Mouse (Mus musculus) heart, adult 2 months (tissue): ENCODE measurements around the gene Usp4. TPM values are rescaled to one million over a fixed set of nuclear protein-coding genes. Genes with fewer than 3 reads are reported as not detected.
A peak's percentile ranks its signal among the peaks of the same experiment; 100 is the strongest.
"Not testable (repeated sequence)": the region's sequence is repeated elsewhere in the genome, so short reads cannot be mapped to it uniquely, and the experiment has no call there.

Experiments used
- DNase-seq, 2 experiments: peaks; one replicate each; pipeline ENCODE4 v3.0.0; 2021
- H3K27ac ChIP-seq: fragments of 200-600 bp; 2 replicates; pipeline ENCODE4 v1.8.1; 2022
- H3K27me3 ChIP-seq: fragments of 200-500 bp; 2 replicates; pipeline ENCODE4 v1.6.1; 2012; ENCODE audit warnings: mild to moderate bottlenecking, low read length, inconsistent platforms, mixed read lengths; ENCODE audit not compliant: control insufficient read depth, insufficient read depth
- H3K36me3 ChIP-seq: fragments of 200-500 bp; 2 replicates; pipeline ENCODE4 v1.6.1; 2012; ENCODE audit warnings: low read length, inconsistent platforms; ENCODE audit not compliant: control insufficient read depth, insufficient read depth
- H3K4me1 ChIP-seq: fragments of 200-500 bp; 2 replicates; pipeline ENCODE4 v1.6.1; 2011; ENCODE audit warnings: low read length; ENCODE audit not compliant: control insufficient read depth, insufficient read depth
- H3K4me3 ChIP-seq: fragments of 200-600 bp; 2 replicates; pipeline ENCODE4 v1.8.1; 2022
- H3K79me2 ChIP-seq: fragments of 200-500 bp; replicated peaks from 2 replicates; pipeline ENCODE4 v1.6.1; 2012; ENCODE audit warnings: mild to moderate bottlenecking, inconsistent platforms, low read length, moderate library complexity, mixed read lengths; ENCODE audit not compliant: control insufficient read depth, insufficient read depth
- H3K9ac ChIP-seq: fragments of 200-500 bp; 2 replicates; pipeline ENCODE4 v1.6.1; 2012; ENCODE audit warnings: low read depth, mild to moderate bottlenecking, control low read depth, inconsistent platforms, low read length, mixed read lengths
- CTCF ChIP-seq: fragments of 200-600 bp; IDR thresholded peaks from 2 replicates; pipeline ENCODE4 v1.8.1; 2022; ENCODE audit warnings: antibody characterized with exemption, mild to moderate bottlenecking, moderate library complexity
- EP300 ChIP-seq: fragments of 200-500 bp; IDR thresholded peaks from 2 replicates; pipeline ENCODE4 v1.6.1; 2011; ENCODE audit warnings: low read depth, low read length, control low read depth; ENCODE audit not compliant: insufficient read depth
- POLR2A ChIP-seq: fragments of 200-500 bp; IDR thresholded peaks from 2 replicates; pipeline ENCODE4 v1.6.1; 2011; ENCODE audit warnings: mild to moderate bottlenecking, low read depth, low read length, control low read depth; ENCODE audit not compliant: insufficient read depth
- WGBS: fragments of 180-500 bp; shearing (Covaris S2); methylation state at CpG from one replicate; pipeline ENCODE4 v1.1.7; 2018; 5-methylcytosine and 5-hydroxymethylcytosine counted together
- intact Hi-C: fragments of 180-260 bp; cut with DNase I; formaldehyde crosslinking; loops from one replicate; pipeline ENCODE4 v1.15.1; 2025
- polyA plus RNA-seq: library from polyadenylated mRNA; depleted of rRNA; stranded (reverse); fragments of >200 nt; gene quantifications from 2 replicates; pipeline ENCODE4 v1.2.3, GENCODE M21; 2012
- total RNA-seq, 2 experiments: library from RNA; stranded (reverse); gene quantifications; 2 replicates each; pipeline ENCODE4 v1.2.3; 2021

Usp4 gene
- total and polyA plus RNA-seq, 3 experiments, result 52.7 to 74.8 (median 66.1) TPM

- peak overlapping the region; percentile 99 for H3K9ac ChIP-seq
- DNase-seq, result peak; percentile 89 to 92
- peaks cover 15% of the 10 kb centered on the region for H3K4me1 ChIP-seq
- no peaks in the 10 kb centered on the region for H3K27me3 ChIP-seq
- intact Hi-C loops, result loop anchor here (1.0 kb wide), 1 partner anchor 41 kb away; the partner anchor contains the start of gene Usp4
- H3K27ac ChIP-seq, result peak overlapping the region; percentile 100
- peak overlapping the region; percentile 100 for H3K4me3 ChIP-seq
- H3K79me2 ChIP-seq, result peaks cover 8% of the 10 kb centered on the region
- TF ChIP-seq CTCF (no peak), EP300 (no peak), POLR2A (no peak)
- WGBS, result 2% methylated on average over 46 of the region's 51 CpGs
- H3K36me3 ChIP-seq, result peaks cover 41% of the 10 kb centered on the region
These were observed 41.1 kb upstream of the Usp4 start for GRCm38 (mm10) chr9:108306571-108306980.

- peak overlapping the region; percentile 100 for H3K4me3 ChIP-seq
- 1% methylated on average over 12 of the region's 12 CpGs for WGBS
- no peak for DNase-seq
- H3K4me1 ChIP-seq, result peaks cover 17% of the 10 kb centered on the region
- H3K9ac ChIP-seq, result peak overlapping the region; percentile 99
- TF ChIP-seq CTCF (no peak), EP300 (no peak), POLR2A (no peak)
- intact Hi-C loops, result no loop called here
- H3K27me3 ChIP-seq, result no peaks in the 10 kb centered on the region
- H3K27ac ChIP-seq, result peak overlapping the region; percentile 100
- H3K79me2 ChIP-seq, result peaks cover 8% of the 10 kb centered on the region
- peaks cover 46% of the 10 kb centered on the region for H3K36me3 ChIP-seq
These were observed 40.4 kb upstream of the Usp4 start for GRCm38 (mm10) chr9:108307021-108307807.

DNA sequence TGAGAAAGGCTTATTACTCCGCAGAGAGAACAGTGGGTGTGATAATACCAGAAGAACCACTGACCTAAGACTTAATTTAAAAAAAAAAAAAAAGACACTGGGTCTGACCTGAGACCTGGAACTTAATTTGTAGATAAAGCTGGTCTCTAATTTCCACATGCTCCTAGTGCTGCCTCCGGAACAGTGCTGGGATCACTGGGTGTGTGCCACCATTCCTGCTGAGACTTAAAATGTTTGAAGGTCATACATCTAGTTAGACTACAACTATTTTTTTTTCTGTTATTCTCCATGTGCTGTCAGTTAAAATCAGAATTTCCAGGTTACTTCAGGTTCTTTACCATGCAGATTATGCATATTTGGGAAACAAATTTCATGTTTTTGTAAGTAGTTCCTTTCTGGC lies 39.5 kb upstream of the Usp4 start:
- intact Hi-C loops, result loop anchor here (2.0 kb wide), 1 partner anchor 31 kb away; the partner anchor contains the start of gene Gpx1
- H3K4me1 ChIP-seq, result peaks cover 19% of the 10 kb centered on the region
- no peaks in the 10 kb centered on the region for H3K27me3 ChIP-seq
- peak overlapping the region; percentile 100 for H3K4me3 ChIP-seq
- peaks cover 8% of the 10 kb centered on the region for H3K79me2 ChIP-seq
- peaks cover 53% of the 10 kb centered on the region for H3K36me3 ChIP-seq
- H3K9ac ChIP-seq, result no peak overlapping the region
- WGBS, result 0% methylated on average over 2 of the region's 2 CpGs
- TF ChIP-seq CTCF, result no peak
- TF ChIP-seq POLR2A, result no peak
- TF ChIP-seq EP300, result no peak
- H3K27ac ChIP-seq, result peak overlapping the region; percentile 53
- DNase-seq, result no peak

DNA sequence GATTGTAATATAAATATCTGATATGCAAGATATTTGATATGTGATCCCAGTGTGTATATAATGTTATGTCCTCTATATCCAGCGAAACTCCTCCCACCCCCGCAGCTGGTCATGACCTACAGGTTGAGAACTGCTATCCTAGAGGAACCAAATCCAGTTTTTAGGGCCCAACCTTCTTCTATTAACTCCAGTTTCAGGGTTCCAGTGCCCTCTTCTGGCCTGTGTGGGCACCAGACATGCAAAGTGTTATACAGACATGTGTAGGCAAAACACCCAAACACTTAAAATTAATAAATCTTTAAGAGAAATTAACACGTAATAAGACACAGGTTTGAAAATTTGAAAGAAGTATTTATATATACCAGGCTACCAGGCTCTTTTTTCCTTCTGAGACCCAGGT lies 30.1 kb upstream of the Usp4 start:
- H3K4me3 ChIP-seq, result no peak overlapping the region
- H3K79me2 ChIP-seq, result peaks cover 7% of the 10 kb centered on the region
- peaks cover 4% of the 10 kb centered on the region for H3K4me1 ChIP-seq
- WGBS, result 92% methylated on average over 3 of the region's 3 CpGs
- intact Hi-C loops, result no loop called here
- H3K9ac ChIP-seq, result no peak overlapping the region
- H3K27me3 ChIP-seq, result no peaks in the 10 kb centered on the region
- DNase-seq, result no peak
- TF ChIP-seq POLR2A, result no peak
- TF ChIP-seq CTCF, result peak; percentile 54
- H3K27ac ChIP-seq, result no peak overlapping the region
- peaks cover 51% of the 10 kb centered on the region for H3K36me3 ChIP-seq

GRCm38 (mm10) chr9:108318462-108318861 lies 29.2 kb upstream of the Usp4 start:
- no peak overlapping the region for H3K27ac ChIP-seq
- no peak overlapping the region for H3K4me3 ChIP-seq
- H3K9ac ChIP-seq, result no peak overlapping the region; the same call in 1 of the 2 replicates
- intact Hi-C loops, result no loop called here
- H3K79me2 ChIP-seq, result peaks cover 10% of the 10 kb centered on the region
- WGBS, result 55% methylated on average over 2 of the region's 2 CpGs
- H3K36me3 ChIP-seq, result peaks cover 48% of the 10 kb centered on the region
- no peaks in the 10 kb centered on the region for H3K27me3 ChIP-seq
- no peak for TF ChIP-seq POLR2A
- TF ChIP-seq CTCF, result no peak
- TF ChIP-seq EP300, result no peak
- DNase-seq, result no peak
- peaks cover 4% of the 10 kb centered on the region for H3K4me1 ChIP-seq

DNA sequence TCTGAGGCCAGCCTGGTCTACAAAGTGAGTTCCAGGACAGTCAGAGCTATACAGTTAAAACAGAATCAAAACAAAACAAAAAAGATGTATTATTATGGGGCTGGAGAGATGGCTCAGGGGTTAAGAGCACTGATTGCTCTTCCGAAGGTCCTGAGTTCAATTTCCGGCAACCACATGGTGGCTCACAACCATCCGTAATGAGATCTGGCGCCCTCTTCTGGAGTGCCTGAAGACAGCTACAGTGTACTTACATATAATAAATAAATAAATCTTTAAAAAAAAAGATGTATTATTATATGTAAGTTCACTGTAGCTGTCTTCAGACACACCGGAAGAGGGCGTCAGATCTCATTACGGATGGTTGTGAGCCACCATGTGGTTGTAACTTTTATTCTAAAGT lies 25.6 kb upstream of the Usp4 start:
- WGBS, result 86% methylated on average over 7 of the region's 7 CpGs
- Histone ChIP-seq H3K79me2 (peaks cover 10% of the 10 kb centered on the region), H3K36me3 (peaks cover 56% of the 10 kb centered on the region)
- H3K27ac ChIP-seq, intact Hi-C loops, H3K4me1 ChIP-seq, DNase-seq, H3K4me3 ChIP-seq, H3K9ac ChIP-seq, H3K27me3 ChIP-seq: not testable (repeated sequence)
- TF ChIP-seq CTCF, result peak; percentile 55
